Mouse (Mus musculus): ENCODE measurements around the gene Nfkbid. TPM values are rescaled to one million over a fixed set of nuclear protein-coding genes. Genes with fewer than 3 reads are reported as not detected.

Gene Nfkbid
- polyA plus RNA-seq (2012; fragmentation: generic; extraction: Trizol), result 0.04 TPM
- long read RNA-seq, experiment 1, result 0 reads
- long read RNA-seq, experiment 2, result 0 reads

DNA sequence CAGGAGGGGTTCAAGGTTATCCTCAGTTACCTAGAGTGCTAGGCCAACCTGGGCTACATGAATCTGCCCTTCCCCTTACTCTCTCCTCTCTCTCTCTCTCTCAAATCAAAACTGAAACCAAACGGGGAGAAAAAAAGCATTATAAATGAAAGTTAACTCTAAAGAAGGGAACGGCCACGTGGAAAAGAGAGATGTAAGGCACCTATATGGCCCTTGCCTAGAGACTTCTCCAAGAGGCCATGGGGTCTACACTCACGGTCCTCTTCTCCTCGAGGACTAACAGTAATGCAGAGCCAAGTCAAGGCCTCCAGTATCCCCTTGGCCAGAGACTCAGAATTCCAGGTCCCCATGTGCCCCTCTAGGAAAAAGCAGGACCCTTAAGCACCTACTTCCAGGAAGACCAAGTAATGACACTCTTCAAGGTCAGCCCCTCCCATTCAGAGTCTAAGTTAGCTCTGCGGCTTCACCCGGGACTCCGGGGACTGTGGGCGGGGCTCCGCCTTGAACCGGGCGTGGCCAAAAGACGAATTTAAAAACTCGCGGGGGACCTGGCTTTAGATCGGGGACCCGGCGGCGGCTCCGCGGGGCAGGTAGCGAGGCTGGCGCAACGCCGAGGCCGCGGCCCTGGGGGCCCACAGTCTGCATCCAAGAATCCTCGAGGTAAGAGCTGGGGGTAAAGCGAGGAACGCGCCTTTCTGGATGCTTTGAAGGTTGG lies at the start of gene Nfkbid:
TSS of gene Nfkbid (plus strand) at position 558 of the 715 bp plus-strand sequence.
- H3ac ChIP-seq (ENCODE audit: control insufficient read depth, insufficient read length, low read depth), result no peak within 1 kb of the TSS
- TF ChIP-seq CEBPB (IDR thresholded peaks at IDR 0.05; ENCODE audit: low read depth), result no peak
- no peak for TF ChIP-seq FOSL1 (IDR thresholded peaks at IDR 0.05; ENCODE audit: insufficient read depth, low read length, poor library complexity, severe bottlenecking)
- no peak for TF ChIP-seq MAX (IDR thresholded peaks at IDR 0.05)
- TF ChIP-seq CTCF (IDR thresholded peaks at IDR 0.05; ENCODE audit: control insufficient read depth, insufficient read depth, insufficient read length), result no peak
- no peak for TF ChIP-seq MYOD1 (IDR thresholded peaks at IDR 0.05; ENCODE audit: control insufficient read depth, insufficient read length, low read depth)
- no peaks in the 10 kb centered on the region for H3K79me2 ChIP-seq (ENCODE audit: control insufficient read depth, insufficient read depth)
- H3K4me3 ChIP-seq (ENCODE audit: insufficient read depth, poor library complexity, severe bottlenecking), result no peak within 1 kb of the TSS
- no peaks in the 10 kb centered on the region for H3K79me3 ChIP-seq (ENCODE audit: low read depth)
- no peaks in the 10 kb centered on the region for H3K36me3 ChIP-seq (ENCODE audit: control insufficient read depth, insufficient read depth)
- H3K27me3 ChIP-seq (ENCODE audit: control insufficient read depth, insufficient read depth, insufficient read length), result peaks cover 43% of the 10 kb centered on the region

DNA sequence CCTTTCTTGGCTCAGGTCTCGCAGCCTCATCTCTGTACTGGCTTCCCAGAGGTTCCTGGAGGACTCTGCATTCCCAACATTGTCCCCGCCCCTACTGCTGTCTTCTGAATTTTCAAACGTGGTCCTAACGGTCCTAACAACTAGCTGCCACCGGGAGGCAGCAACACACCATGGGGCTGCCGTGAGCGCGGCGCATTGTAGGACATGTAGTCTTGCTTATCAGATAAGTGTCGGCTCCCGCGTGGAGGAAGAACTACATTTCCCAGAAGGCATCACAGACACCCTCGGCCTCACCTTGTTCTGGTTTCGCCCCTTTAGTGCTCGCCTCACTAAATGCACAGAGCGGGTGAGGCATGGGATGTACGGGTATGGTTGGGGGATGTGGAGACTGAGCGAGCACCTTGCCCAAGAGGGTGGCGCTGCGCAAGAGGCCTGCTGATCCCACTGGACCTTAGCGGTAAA lies 48.0 kb upstream of the Nfkbid start:
- H3K27me3 ChIP-seq (ENCODE audit: control insufficient read depth, insufficient read depth, insufficient read length), result peaks cover 8% of the 10 kb centered on the region
- H3K36me3 ChIP-seq (ENCODE audit: control insufficient read depth, insufficient read depth), result no peaks in the 10 kb centered on the region
- H3ac ChIP-seq (ENCODE audit: control insufficient read depth, insufficient read length, low read depth), result peak overlapping the region; percentile 73
- H3K79me3 ChIP-seq (ENCODE audit: low read depth), result no peaks in the 10 kb centered on the region
- TF ChIP-seq FOSL1 (IDR thresholded peaks at IDR 0.05; ENCODE audit: insufficient read depth, low read length, poor library complexity, severe bottlenecking) (no peak), CEBPB (IDR thresholded peaks at IDR 0.05; ENCODE audit: low read depth) (no peak), MYOD1 (IDR thresholded peaks at IDR 0.05; ENCODE audit: control insufficient read depth, insufficient read length, low read depth) (no peak), MYOG (IDR thresholded peaks at IDR 0.05; ENCODE audit: control insufficient read depth, extremely low read depth, insufficient read length) (no peak), MAX (IDR thresholded peaks at IDR 0.05) (peak; percentile 12), USF1 (IDR thresholded peaks at IDR 0.05; ENCODE audit: low read depth) (no peak), CTCF (IDR thresholded peaks at IDR 0.05; ENCODE audit: control insufficient read depth, insufficient read depth, insufficient read length) (peak; percentile 91)
- H3K4me3 ChIP-seq (ENCODE audit: insufficient read depth, poor library complexity, severe bottlenecking), result no peak overlapping the region
- no peaks in the 10 kb centered on the region for H3K79me2 ChIP-seq (ENCODE audit: control insufficient read depth, insufficient read depth)

DNA sequence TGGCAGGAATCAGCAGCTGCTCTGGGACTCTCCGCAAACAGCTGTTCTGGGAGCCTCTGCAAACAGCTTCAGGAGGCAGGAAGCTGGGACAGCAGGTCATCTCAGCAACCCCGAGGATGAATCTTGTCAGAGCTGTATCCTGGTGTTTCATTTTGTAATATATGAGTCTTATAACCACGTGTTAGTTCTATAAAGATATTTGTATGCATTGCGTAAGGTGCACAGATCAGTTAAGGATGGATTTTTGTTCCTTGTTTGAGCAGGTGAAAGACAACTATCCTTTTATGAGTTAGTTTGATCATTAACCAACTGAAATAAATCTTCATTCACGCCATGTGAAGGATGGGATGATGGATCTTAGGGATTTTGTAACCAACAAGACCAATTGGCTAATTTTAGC lies 41.5 kb upstream of the Nfkbid start:
- Histone ChIP-seq H3K27me3 (ENCODE audit: control insufficient read depth, insufficient read depth, insufficient read length) (peaks cover 8% of the 10 kb centered on the region), H3K4me3 (ENCODE audit: insufficient read depth, poor library complexity, severe bottlenecking) (no peak overlapping the region), H3K79me3 (ENCODE audit: low read depth) (no peaks in the 10 kb centered on the region), H3ac (ENCODE audit: control insufficient read depth, insufficient read length, low read depth) (no peak overlapping the region), H3K36me3 (ENCODE audit: control insufficient read depth, insufficient read depth) (no peaks in the 10 kb centered on the region), H3K79me2 (ENCODE audit: control insufficient read depth, insufficient read depth) (no peaks in the 10 kb centered on the region)
- TF ChIP-seq USF1 (IDR thresholded peaks at IDR 0.05; ENCODE audit: low read depth) (no peak), MYOG (IDR thresholded peaks at IDR 0.05; ENCODE audit: control insufficient read depth, extremely low read depth, insufficient read length) (no peak), MYOD1 (IDR thresholded peaks at IDR 0.05; ENCODE audit: control insufficient read depth, insufficient read length, low read depth) (no peak), CEBPB (IDR thresholded peaks at IDR 0.05; ENCODE audit: low read depth) (no peak), MAX (IDR thresholded peaks at IDR 0.05) (no peak), FOSL1 (IDR thresholded peaks at IDR 0.05; ENCODE audit: insufficient read depth, low read length, poor library complexity, severe bottlenecking) (no peak), CTCF (IDR thresholded peaks at IDR 0.05; ENCODE audit: control insufficient read depth, insufficient read depth, insufficient read length) (no peak)

DNA sequence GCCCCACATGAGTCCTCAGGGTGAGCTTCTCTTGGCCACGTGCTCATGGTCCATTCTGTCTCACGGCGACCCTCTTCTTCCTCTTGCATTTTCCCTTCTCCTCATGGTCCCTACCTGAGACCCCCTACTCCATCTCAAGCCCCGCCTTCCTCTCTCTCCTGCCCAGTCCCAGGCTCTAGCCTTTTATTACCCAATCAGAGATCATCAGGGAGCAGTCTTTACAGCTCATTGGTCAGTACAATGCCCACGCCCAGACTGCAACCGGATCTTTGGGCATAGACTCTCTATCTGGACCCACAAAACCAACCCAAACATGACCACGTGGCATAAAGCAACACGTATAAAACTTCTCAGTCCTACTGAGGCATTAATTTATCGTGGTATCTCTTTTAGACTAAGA lies 37.4 kb upstream of the Nfkbid start:
- no peaks in the 10 kb centered on the region for H3K27me3 ChIP-seq (ENCODE audit: control insufficient read depth, insufficient read depth, insufficient read length)
- no peak overlapping the region for H3ac ChIP-seq (ENCODE audit: control insufficient read depth, insufficient read length, low read depth)
- H3K79me3 ChIP-seq (ENCODE audit: low read depth), result no peaks in the 10 kb centered on the region
- TF ChIP-seq MYOG (IDR thresholded peaks at IDR 0.05; ENCODE audit: control insufficient read depth, extremely low read depth, insufficient read length) (no peak), MYOD1 (IDR thresholded peaks at IDR 0.05; ENCODE audit: control insufficient read depth, insufficient read length, low read depth) (no peak), FOSL1 (IDR thresholded peaks at IDR 0.05; ENCODE audit: insufficient read depth, low read length, poor library complexity, severe bottlenecking) (no peak), CTCF (IDR thresholded peaks at IDR 0.05; ENCODE audit: control insufficient read depth, insufficient read depth, insufficient read length) (no peak), USF1 (IDR thresholded peaks at IDR 0.05; ENCODE audit: low read depth) (no peak), MAX (IDR thresholded peaks at IDR 0.05) (no peak), CEBPB (IDR thresholded peaks at IDR 0.05; ENCODE audit: low read depth) (no peak)
- no peak overlapping the region for H3K4me3 ChIP-seq (ENCODE audit: insufficient read depth, poor library complexity, severe bottlenecking)
- no peaks in the 10 kb centered on the region for H3K36me3 ChIP-seq (ENCODE audit: control insufficient read depth, insufficient read depth)
- no peaks in the 10 kb centered on the region for H3K79me2 ChIP-seq (ENCODE audit: control insufficient read depth, insufficient read depth)

DNA sequence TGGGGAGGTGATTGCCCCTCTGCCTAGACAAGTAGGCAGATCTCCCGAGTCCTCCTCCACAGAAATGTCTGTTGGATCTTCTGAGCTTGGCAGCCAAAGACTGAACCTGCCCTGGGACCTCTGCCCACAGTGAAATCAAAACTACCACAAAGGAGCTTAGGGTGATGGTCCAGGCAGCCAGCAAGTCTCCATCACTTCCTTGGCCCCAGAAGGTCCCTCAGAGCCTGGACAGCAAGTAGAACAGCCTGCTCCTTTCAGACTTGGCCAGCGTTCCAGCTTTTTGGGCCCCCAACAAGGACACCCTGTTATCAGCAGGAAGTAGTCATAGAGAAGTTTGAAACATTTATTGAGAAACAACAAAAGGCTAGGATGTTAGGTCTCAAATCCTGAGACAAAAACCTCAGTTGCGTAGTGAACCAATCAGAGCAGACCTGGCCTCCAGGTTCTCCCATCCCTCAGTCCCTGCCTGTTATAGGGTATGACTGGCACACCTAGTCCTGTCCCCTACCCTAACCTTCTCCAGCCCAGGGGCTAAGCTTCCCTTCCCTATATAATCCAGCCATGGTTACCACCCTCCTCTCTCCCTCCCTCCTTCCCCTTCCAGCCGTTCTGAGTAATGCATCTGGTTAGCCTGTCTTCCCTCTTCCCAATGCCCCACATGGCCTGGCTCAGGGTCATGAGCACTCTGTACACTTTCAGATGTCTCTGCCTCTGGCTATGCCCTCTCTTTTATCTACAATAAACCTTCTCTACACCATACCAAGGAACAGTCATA lies 28.6 kb upstream of the Nfkbid start:
- Histone ChIP-seq H3ac (ENCODE audit: control insufficient read depth, insufficient read length, low read depth) (no peak overlapping the region), H3K79me2 (ENCODE audit: control insufficient read depth, insufficient read depth) (no peaks in the 10 kb centered on the region), H3K27me3 (ENCODE audit: control insufficient read depth, insufficient read depth, insufficient read length) (peaks cover 11% of the 10 kb centered on the region), H3K79me3 (ENCODE audit: low read depth) (no peaks in the 10 kb centered on the region), H3K36me3 (ENCODE audit: control insufficient read depth, insufficient read depth) (no peaks in the 10 kb centered on the region), H3K4me3 (ENCODE audit: insufficient read depth, poor library complexity, severe bottlenecking) (no peak overlapping the region)
- TF ChIP-seq USF1 (IDR thresholded peaks at IDR 0.05; ENCODE audit: low read depth) (no peak), CEBPB (IDR thresholded peaks at IDR 0.05; ENCODE audit: low read depth) (no peak), FOSL1 (IDR thresholded peaks at IDR 0.05; ENCODE audit: insufficient read depth, low read length, poor library complexity, severe bottlenecking) (no peak), MYOG (IDR thresholded peaks at IDR 0.05; ENCODE audit: control insufficient read depth, extremely low read depth, insufficient read length) (no peak), CTCF (IDR thresholded peaks at IDR 0.05; ENCODE audit: control insufficient read depth, insufficient read depth, insufficient read length) (no peak), MAX (IDR thresholded peaks at IDR 0.05) (no peak)

Measured in C2C12 (cell line).